Mouse (Mus musculus) kidney, embryonic 16.5 days (tissue): ENCODE measurements around the gene Cep89. TPM values are rescaled to one million over a fixed set of nuclear protein-coding genes. Genes with fewer than 3 reads are reported as not detected.
A peak's percentile ranks its signal among the peaks of the same experiment; 100 is the strongest.

ENCODE experiments used
- ATAC-seq: fragments of 200-750 bp; cut with Nextera tagmentation; 2 replicates; pipeline ENCODE4 v1.8.0; 2017; ENCODE audit warnings: moderate TSS enrichment; ENCODE audit not compliant: low FRiP score, low TSS enrichment
- H3K27ac ChIP-seq: fragments of 300-500 bp; sonication (generic); 2 replicates; pipeline ENCODE4 v1.5.1; 2014; ENCODE audit warnings: low read length
- H3K27me3 ChIP-seq: fragments of 300-500 bp; sonication (generic); 2 replicates; pipeline ENCODE4 v1.6.1; 2014; ENCODE audit warnings: low read length, control low read depth, mixed read lengths; ENCODE audit not compliant: insufficient read depth
- H3K36me3 ChIP-seq: fragments of 300-500 bp; sonication (generic); 2 replicates; pipeline ENCODE4 v1.6.1; 2014; ENCODE audit warnings: low read length, control low read depth, mixed read lengths; ENCODE audit not compliant: insufficient read depth
- H3K4me1 ChIP-seq: fragments of 300-500 bp; sonication (generic); 2 replicates; pipeline ENCODE4 v1.6.1; 2014; ENCODE audit warnings: low read length, control low read depth, mixed read lengths; ENCODE audit not compliant: insufficient read depth
- H3K4me2 ChIP-seq: fragments of 300-500 bp; sonication (generic); replicated peaks from 2 replicates; pipeline ENCODE4 v1.6.1; 2014; ENCODE audit warnings: low read depth, low read length
- H3K4me3 ChIP-seq: fragments of 300-500 bp; sonication (generic); 2 replicates; pipeline ENCODE4 v1.5.1; 2014; ENCODE audit warnings: mild to moderate bottlenecking, low read length
- H3K9ac ChIP-seq: fragments of 300-500 bp; sonication (generic); replicated peaks from 2 replicates; pipeline ENCODE4 v1.6.1; 2014; ENCODE audit warnings: low read length
- H3K9me3 ChIP-seq: fragments of 300-500 bp; sonication (generic); 2 replicates; pipeline ENCODE4 v1.6.1; 2016; ENCODE audit warnings: low read length, control low read depth
- WGBS: fragments of 180-500 bp; shearing (Covaris S2); extraction: QIAGEN DNeasy Blood & Tissue Kit; methylation state at CpG from one replicate; pipeline ENCODE4 v1.1.7; 2014; 5-methylcytosine and 5-hydroxymethylcytosine counted together
- polyA plus RNA-seq: library from polyadenylated mRNA; unstranded; fragments of >200 nt; fragmentation: Nextera tagmentation; extraction: Ambion mirVana; gene quantifications from 2 replicates; pipeline ENCODE4 v1.2.1, GENCODE M21; 2015

Gene Cep89
- polyA plus RNA-seq, 1 experiment from 2014 or later = 63.7 TPM

DNA sequence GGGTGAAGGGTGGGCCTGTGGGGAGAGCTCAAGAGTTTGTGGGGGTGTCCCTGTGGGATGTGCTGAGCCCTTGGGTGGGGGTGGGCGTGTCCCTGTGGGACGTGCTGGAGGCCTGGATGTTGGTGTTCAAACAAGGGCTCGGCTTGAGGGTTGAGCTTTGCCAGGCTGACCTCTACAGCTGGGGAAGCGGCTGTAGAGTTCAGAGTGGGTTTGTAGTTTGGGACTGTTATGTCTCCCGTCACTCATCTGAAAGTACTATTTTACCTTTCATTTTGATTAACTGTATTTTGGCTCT lies 19.8 kb downstream of the Cep89 start:
- peaks cover 41% of the 10 kb centered on the region for H3K36me3 ChIP-seq
- WGBS = 85% methylated on average over 5 of the region's 5 CpGs
- H3K9me3 ChIP-seq = no peaks in the 10 kb centered on the region
- ATAC-seq = 0 out of 2 replicates have a peak, but pooled peaks have one; percentile 44
- H3K9ac ChIP-seq = no peak overlapping the region
- H3K4me3 ChIP-seq = no peak overlapping the region
- no peaks in the 10 kb centered on the region for H3K4me1 ChIP-seq
- H3K27ac ChIP-seq = peak overlapping the region; percentile 65
- no peaks in the 10 kb centered on the region for H3K27me3 ChIP-seq
- H3K4me2 ChIP-seq = no peak overlapping the region

DNA sequence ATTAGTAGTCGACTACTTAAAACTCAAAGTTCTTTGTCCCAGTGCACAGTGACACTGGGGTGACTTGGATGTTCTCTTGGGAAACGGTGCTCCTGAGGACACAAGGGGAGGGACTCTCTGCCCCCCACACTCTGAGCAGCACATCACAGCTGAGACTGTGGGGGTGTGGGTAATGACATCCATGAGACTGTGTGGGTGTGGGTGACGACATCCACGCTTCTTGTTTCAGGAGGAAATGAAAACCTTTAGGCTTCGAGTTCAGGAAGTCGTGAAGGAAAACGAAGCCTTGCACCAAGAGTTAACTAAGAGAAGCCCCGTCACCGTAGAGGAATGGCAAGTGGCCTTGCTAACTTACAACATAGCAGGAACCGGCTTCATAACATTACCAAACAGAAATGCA lies 26.2 kb downstream of the Cep89 start:
- Histone ChIP-seq H3K4me1 (no peaks in the 10 kb centered on the region), H3K9me3 (no peaks in the 10 kb centered on the region), H3K9ac (no peak overlapping the region), H3K4me2 (no peak overlapping the region), H3K27ac (no peak overlapping the region), H3K27me3 (no peaks in the 10 kb centered on the region), H3K4me3 (no peak overlapping the region), H3K36me3 (peaks cover 66% of the 10 kb centered on the region)
- WGBS = 82% methylated on average over 10 of the region's 10 CpGs
- ATAC-seq = no peak

DNA sequence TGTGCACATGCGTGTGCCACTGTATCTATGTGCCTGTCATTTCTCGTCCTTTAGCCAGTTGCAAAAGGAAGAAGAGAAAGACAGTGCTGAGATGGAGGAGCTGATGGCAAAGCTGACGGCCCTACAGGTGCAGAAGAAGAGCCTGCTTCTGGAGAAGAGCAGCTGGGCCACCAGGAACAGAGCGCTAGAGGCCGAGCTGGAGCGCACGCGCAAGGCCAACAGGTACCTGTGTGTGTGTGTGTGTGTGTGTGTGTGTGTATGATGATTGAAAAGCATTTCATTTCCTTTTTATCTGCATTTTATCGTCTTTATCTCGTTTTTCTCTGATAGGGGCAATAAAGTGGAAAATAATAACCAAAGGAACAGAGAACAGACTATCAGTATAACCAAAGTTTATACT lies 31.3 kb downstream of the Cep89 start:
- H3K9ac ChIP-seq = no peak overlapping the region
- no peak overlapping the region for H3K27ac ChIP-seq
- H3K4me1 ChIP-seq = no peaks in the 10 kb centered on the region
- 96% methylated on average over 10 of the region's 10 CpGs for WGBS
- no peak overlapping the region for H3K4me3 ChIP-seq
- no peaks in the 10 kb centered on the region for H3K27me3 ChIP-seq
- H3K36me3 ChIP-seq = peaks cover 67% of the 10 kb centered on the region
- H3K4me2 ChIP-seq = no peak overlapping the region
- no peak for ATAC-seq
- no peaks in the 10 kb centered on the region for H3K9me3 ChIP-seq

DNA sequence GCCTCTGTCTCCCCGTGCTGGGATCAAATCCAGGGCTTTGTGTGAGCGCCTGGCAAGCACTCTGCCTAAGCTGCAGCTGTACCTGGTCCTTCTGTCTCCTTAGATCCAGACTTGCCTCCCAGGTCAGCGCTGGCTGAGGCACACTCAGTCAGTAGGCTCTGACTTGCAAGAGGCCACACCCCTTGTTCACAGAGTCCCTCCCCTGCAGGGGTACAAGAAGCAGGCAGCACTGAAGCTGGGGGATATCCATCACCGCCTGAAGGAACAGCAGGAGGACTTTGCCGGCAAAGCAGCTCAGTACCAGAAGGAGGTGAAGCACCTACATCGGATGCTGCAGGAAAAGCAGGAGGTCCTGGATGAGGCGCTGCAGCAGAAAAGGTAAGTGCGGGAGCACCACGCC lies 38.4 kb downstream of the Cep89 start:
- Histone ChIP-seq H3K27ac (no peak overlapping the region), H3K4me2 (no peak overlapping the region), H3K9me3 (no peaks in the 10 kb centered on the region), H3K4me1 (no peaks in the 10 kb centered on the region), H3K9ac (no peak overlapping the region), H3K4me3 (no peak overlapping the region), H3K27me3 (no peaks in the 10 kb centered on the region), H3K36me3 (peaks cover 61% of the 10 kb centered on the region)
- WGBS = 88% methylated on average over 9 of the region's 9 CpGs
- ATAC-seq = no peak

DNA sequence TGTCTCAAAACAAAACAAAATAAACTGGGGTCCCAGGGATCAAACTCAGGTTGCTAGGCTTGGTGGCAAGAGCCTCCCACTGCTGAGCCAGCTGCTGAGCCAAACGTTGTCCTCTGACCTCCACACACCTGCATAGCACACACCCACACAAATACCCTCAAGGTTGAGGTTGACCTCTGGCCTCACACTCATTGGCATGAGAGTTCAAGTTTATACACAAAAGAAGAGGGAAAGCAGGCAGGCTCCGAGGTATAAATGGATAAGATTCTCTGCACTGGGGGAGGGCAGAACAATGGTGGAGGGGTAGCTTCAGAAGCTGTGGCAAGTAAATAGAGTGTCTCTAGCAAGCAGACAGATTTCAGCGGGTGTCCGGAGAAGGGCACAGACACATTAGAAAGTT lies 50.7 kb downstream of the Cep89 start:
- H3K4me1 ChIP-seq = peaks cover 14% of the 10 kb centered on the region
- no peaks in the 10 kb centered on the region for H3K36me3 ChIP-seq
- H3K9ac ChIP-seq = no peak overlapping the region
- H3K27me3 ChIP-seq = no peaks in the 10 kb centered on the region
- no peak overlapping the region for H3K4me2 ChIP-seq
- H3K9me3 ChIP-seq = no peaks in the 10 kb centered on the region
- H3K4me3 ChIP-seq = no peak overlapping the region
- ATAC-seq = no peak
- WGBS = 23% methylated on average over 4 of the region's 4 CpGs
- H3K27ac ChIP-seq = peak overlapping the region; percentile 76

DNA sequence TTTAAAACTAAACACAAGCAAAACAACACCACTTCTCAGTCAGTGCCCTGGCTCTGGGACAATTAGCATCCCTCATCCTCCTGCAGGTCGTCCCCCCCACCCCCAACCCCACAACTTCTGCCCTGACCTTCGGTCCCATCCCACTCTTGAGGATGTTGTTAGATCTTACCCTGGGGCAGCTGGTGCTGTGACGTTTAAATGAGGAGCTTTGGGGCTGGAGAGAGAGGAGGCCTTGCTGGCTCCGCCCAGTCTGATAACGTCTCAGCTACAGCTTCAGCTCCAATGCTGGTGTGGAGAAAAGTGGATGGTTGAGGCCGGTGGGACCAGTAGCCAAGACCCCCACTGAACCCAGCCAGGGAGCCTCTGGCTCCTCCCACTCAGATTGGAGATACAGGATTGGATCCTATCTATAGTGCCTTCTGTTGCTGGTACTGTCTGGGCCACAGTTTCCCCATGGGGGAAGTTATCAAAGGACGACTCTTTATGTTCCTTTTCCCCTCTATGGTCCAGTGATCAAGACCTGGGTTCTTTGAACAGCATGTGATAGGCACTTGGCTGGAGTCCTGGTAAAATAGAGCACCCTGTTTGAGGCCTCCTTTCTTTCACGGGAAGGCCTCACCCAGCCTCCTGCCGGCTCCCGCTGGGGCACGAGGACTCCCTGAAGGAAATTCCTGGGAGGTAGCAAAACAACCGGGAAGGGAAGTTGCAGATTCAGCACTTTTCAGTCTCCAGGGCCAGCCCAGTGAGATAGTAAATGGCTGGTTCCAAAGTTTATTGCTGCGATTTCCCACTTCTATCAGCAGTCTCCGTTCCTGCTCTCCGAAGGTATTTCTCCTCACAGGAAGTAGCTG lies 51.4 kb downstream of the Cep89 start, which contains the start of gene Slc7a9:
Gene Slc7a9 (plus strand): TSS at position 801 of the 851 bp plus-strand sequence.
- Histone ChIP-seq H3K4me3 (no peak within 1 kb of the TSS), H3K4me2 (no peak within 1 kb of the TSS), H3K27me3 (no peaks in the 10 kb centered on the region), H3K4me1 (peaks cover 14% of the 10 kb centered on the region), H3K9ac (no peak within 1 kb of the TSS), H3K36me3 (no peaks in the 10 kb centered on the region), H3K27ac (peak within 1 kb of the TSS; percentile 76), H3K9me3 (no peaks in the 10 kb centered on the region)
- 17% methylated on average over 15 of the region's 15 CpGs for WGBS
- ATAC-seq = peak; percentile 79

DNA sequence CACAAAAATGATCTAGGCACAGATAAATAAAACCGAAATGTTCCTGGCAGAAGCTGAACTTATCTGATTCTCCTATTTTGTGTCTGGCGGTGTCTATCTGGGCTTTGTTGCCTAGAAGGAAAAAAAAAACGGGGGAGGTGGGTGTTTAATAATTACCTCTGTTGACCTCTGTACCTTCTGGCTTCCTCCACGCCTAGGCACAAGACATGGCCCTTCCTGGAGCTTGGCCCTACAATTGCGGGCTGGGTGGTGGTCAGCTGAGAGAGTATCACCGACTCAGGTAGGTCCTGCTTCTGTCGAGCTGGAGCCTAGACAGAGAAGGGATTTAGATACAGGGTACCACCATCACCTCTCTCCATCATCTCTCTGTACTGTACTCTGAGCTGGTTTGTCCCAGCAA lies 52.0 kb downstream of the Cep89 start:
- H3K9me3 ChIP-seq = no peaks in the 10 kb centered on the region
- H3K4me2 ChIP-seq = no peak overlapping the region
- H3K27me3 ChIP-seq = no peaks in the 10 kb centered on the region
- WGBS = 47% methylated on average over 7 of the region's 7 CpGs
- ATAC-seq = peak; percentile 62; the same call in 1 of the 2 replicates
- no peak overlapping the region for H3K4me3 ChIP-seq
- H3K36me3 ChIP-seq = no peaks in the 10 kb centered on the region
- peak overlapping the region; percentile 76 for H3K27ac ChIP-seq
- H3K4me1 ChIP-seq = peaks cover 14% of the 10 kb centered on the region
- H3K9ac ChIP-seq = no peak overlapping the region

DNA sequence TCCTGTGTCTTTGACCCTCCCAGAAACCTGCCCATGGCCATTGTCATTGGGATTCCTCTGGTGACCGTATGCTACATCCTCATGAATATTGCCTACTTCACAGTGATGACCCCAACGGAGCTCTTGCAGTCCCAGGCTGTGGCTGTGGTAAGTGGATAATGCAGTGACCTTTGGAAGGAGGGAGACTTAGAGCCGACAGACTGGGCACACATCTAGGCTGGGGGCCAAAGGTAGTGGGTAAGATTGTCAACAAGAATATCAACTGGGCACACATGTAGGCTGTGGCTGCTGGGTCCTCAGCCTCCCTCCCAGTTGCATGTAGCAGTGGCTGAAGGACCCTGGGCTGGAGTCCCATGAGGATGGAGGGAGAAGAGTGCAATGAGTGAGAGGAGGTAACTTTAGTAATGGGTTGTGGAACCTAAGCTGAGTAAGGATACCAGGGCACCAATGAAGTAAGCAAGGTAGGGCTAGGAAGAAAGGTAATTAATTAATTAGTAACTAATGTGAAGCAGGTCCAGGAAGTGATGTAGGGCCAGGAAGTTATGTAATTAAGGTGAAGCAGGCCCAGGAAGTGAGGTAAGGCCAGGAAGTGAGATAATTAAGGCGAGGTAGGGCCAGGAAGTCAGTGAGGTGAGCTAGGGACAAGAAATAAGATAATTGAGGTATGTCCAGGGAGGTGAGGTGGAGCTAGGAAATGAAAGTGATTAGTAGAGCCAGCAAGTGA lies 59.4 kb downstream of the Cep89 start:
- Histone ChIP-seq H3K9ac (no peak overlapping the region), H3K36me3 (no peaks in the 10 kb centered on the region), H3K27me3 (no peaks in the 10 kb centered on the region), H3K27ac (no peak overlapping the region), H3K4me2 (no peak overlapping the region), H3K9me3 (no peaks in the 10 kb centered on the region), H3K4me1 (no peaks in the 10 kb centered on the region), H3K4me3 (no peak overlapping the region)
- no peak for ATAC-seq
- 85% methylated on average over 4 of the region's 4 CpGs for WGBS

DNA sequence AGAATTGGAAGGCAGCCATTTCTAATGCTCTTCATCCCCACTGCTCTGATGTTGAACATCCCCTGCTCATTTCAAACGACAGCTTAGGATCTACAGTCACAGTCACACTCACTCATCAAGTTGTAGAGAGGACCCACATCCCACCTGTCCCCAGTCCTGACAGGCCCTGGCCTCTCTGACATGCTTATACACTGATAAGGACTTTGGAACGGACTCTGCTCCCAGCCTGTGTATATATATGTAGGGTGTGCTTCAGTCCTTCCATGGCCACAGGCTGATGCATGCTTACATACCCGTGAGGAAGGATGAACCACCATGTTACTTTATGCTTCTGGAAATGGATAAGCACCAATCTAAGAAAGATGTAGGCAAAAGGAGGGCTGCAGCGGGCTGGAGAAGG lies 64.1 kb downstream of the Cep89 start:
- no peaks in the 10 kb centered on the region for H3K27me3 ChIP-seq
- H3K9me3 ChIP-seq = no peaks in the 10 kb centered on the region
- no peak for ATAC-seq
- H3K4me3 ChIP-seq = no peak overlapping the region
- 85% methylated on average over 4 of the region's 4 CpGs for WGBS
- no peaks in the 10 kb centered on the region for H3K36me3 ChIP-seq
- H3K27ac ChIP-seq = no peak overlapping the region
- H3K4me1 ChIP-seq = no peaks in the 10 kb centered on the region
- no peak overlapping the region for H3K4me2 ChIP-seq
- no peak overlapping the region for H3K9ac ChIP-seq

DNA sequence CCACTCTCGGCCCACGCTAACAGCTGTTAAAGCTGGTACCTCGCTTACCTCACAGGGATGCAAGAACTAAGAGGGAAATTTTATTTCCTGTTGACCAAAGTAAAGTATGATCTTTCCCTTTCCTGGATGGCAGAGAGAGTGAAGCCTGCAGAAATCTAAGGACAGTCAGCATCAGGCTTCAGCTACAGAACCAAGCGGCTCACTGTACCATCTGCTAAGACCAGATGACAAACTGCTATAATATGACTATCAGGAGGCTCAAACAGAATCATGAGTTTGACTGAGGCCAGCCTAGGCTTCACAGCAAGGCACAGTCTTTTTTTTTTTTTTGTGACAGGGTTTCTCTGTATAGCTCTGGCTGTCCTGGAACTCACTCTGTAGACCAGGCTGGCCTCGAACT lies 68.2 kb downstream of the Cep89 start:
- no peaks in the 10 kb centered on the region for H3K27me3 ChIP-seq
- no peaks in the 10 kb centered on the region for H3K4me1 ChIP-seq
- no peaks in the 10 kb centered on the region for H3K9me3 ChIP-seq
- no peaks in the 10 kb centered on the region for H3K36me3 ChIP-seq
- H3K4me2 ChIP-seq = no peak overlapping the region
- H3K4me3 ChIP-seq = no peak overlapping the region
- no peak overlapping the region for H3K9ac ChIP-seq
- WGBS = 89% methylated on average over 5 of the region's 5 CpGs
- H3K27ac ChIP-seq = no peak overlapping the region
- ATAC-seq = no peak
